Mouse (Mus musculus) neural tube, embryonic 15.5 days (tissue): ENCODE measurements at regions not wholly inside any gene's neighbourhood (a gene's known extent, or its start where the extent isn't known, plus 50 kb on each side); places are given as distances from the start of the nearest gene placed in this dataset.

Experiments used
- ATAC-seq: fragments of 200-750 bp; cut with Nextera tagmentation; 2 replicates; pipeline ENCODE4 v1.8.0; 2017; ENCODE audit warnings: mild to moderate bottlenecking, moderate TSS enrichment, moderate library complexity; ENCODE audit not compliant: low FRiP score
- H3K27ac ChIP-seq: fragments of 300-500 bp; sonication (generic); replicated peaks from 2 replicates; pipeline ENCODE4 v1.5.1; 2015; ENCODE audit warnings: mild to moderate bottlenecking, inconsistent platforms
- H3K27me3 ChIP-seq: fragments of 300-500 bp; sonication (generic); replicated peaks from 2 replicates; pipeline ENCODE4 v1.6.1; 2015; ENCODE audit warnings: inconsistent platforms
- H3K36me3 ChIP-seq: fragments of 300-500 bp; sonication (generic); 2 replicates; pipeline ENCODE4 v1.6.1; 2015; ENCODE audit warnings: inconsistent platforms
- H3K4me1 ChIP-seq: fragments of 300-500 bp; sonication (generic); 2 replicates; pipeline ENCODE4 v1.6.1; 2015; ENCODE audit warnings: inconsistent platforms
- H3K4me2 ChIP-seq: fragments of 300-500 bp; sonication (generic); 2 replicates; pipeline ENCODE4 v1.6.1; 2015; ENCODE audit warnings: inconsistent platforms, mild to moderate bottlenecking, moderate library complexity
- H3K4me3 ChIP-seq: fragments of 300-500 bp; sonication (generic); replicated peaks from 2 replicates; pipeline ENCODE4 v1.5.1; 2015; ENCODE audit warnings: mild to moderate bottlenecking, inconsistent platforms
- H3K9ac ChIP-seq: fragments of 300-500 bp; sonication (generic); replicated peaks from 2 replicates; pipeline ENCODE4 v1.6.1; 2015; ENCODE audit warnings: mild to moderate bottlenecking, inconsistent platforms
- H3K9me3 ChIP-seq: fragments of 300-500 bp; sonication (generic); replicated peaks from 2 replicates; pipeline ENCODE4 v1.6.1; 2016; ENCODE audit warnings: inconsistent platforms
- WGBS: fragments of 180-500 bp; shearing (Covaris S2); methylation state at CpG from one replicate; pipeline ENCODE4 v1.1.7; 2015; ENCODE audit warnings: mixed read lengths; 5-methylcytosine and 5-hydroxymethylcytosine counted together

GRCm38 (mm10) chr2:115026777-115027176, 372.0 kb upstream of the Dph6 start:
- WGBS, result 90% methylated on average over 3 of the region's 3 CpGs
- no peak overlapping the region for H3K9ac ChIP-seq
- no peak for ATAC-seq
- no peak overlapping the region for H3K4me3 ChIP-seq
- H3K27me3 ChIP-seq, result no peaks in the 10 kb centered on the region
- H3K27ac ChIP-seq, result no peak overlapping the region
- no peaks in the 10 kb centered on the region for H3K9me3 ChIP-seq
- 0 out of 2 replicates have a peak, but pooled peaks cover 3% of the 10 kb centered on the region for H3K4me1 ChIP-seq
- no peaks in the 10 kb centered on the region for H3K36me3 ChIP-seq
- H3K4me2 ChIP-seq, result no peak overlapping the region

- no peak overlapping the region for H3K9ac ChIP-seq
- 60% methylated on average over 2 of the region's 2 CpGs for WGBS
- no peaks in the 10 kb centered on the region for H3K27me3 ChIP-seq
- no peak for ATAC-seq
- H3K4me2 ChIP-seq, result no peak overlapping the region
- H3K27ac ChIP-seq, result no peak overlapping the region
- H3K4me3 ChIP-seq, result no peak overlapping the region
- no peaks in the 10 kb centered on the region for H3K9me3 ChIP-seq
- H3K36me3 ChIP-seq, result no peaks in the 10 kb centered on the region
- 0 out of 2 replicates have a peak, but pooled peaks cover 3% of the 10 kb centered on the region for H3K4me1 ChIP-seq
Measured at GRCm38 (mm10) chr2:115031134-115031533, 376.4 kb upstream of the Dph6 start.

GRCm38 (mm10) chr2:115036205-115036604, 381.4 kb upstream of the Dph6 start:
- H3K27me3 ChIP-seq, result no peaks in the 10 kb centered on the region
- no peak overlapping the region for H3K27ac ChIP-seq
- H3K9me3 ChIP-seq, result no peaks in the 10 kb centered on the region
- H3K4me1 ChIP-seq, result no peaks in the 10 kb centered on the region
- no peaks in the 10 kb centered on the region for H3K36me3 ChIP-seq
- H3K9ac ChIP-seq, result no peak overlapping the region
- ATAC-seq, result no peak
- H3K4me2 ChIP-seq, result no peak overlapping the region
- 63% methylated on average over 3 of the region's 3 CpGs for WGBS
- H3K4me3 ChIP-seq, result no peak overlapping the region

- no peak overlapping the region for H3K4me3 ChIP-seq
- no peaks in the 10 kb centered on the region for H3K9me3 ChIP-seq
- H3K4me1 ChIP-seq, result no peaks in the 10 kb centered on the region
- H3K36me3 ChIP-seq, result no peaks in the 10 kb centered on the region
- WGBS, result 74% methylated on average over 7 of the region's 7 CpGs
- no peak overlapping the region for H3K9ac ChIP-seq
- no peak overlapping the region for H3K27ac ChIP-seq
- no peaks in the 10 kb centered on the region for H3K27me3 ChIP-seq
- H3K4me2 ChIP-seq, result no peak overlapping the region
- no peak for ATAC-seq
Measured at GRCm38 (mm10) chr2:115042299-115042785, 387.6 kb upstream of the Dph6 start.

- ATAC-seq, result no peak
- H3K27me3 ChIP-seq, result no peaks in the 10 kb centered on the region; the same call in 1 of the 2 replicates
- H3K9me3 ChIP-seq, result no peaks in the 10 kb centered on the region
- WGBS, result 38% methylated on average over 4 of the region's 4 CpGs
- no peak overlapping the region for H3K4me2 ChIP-seq
- H3K4me1 ChIP-seq, result peaks cover 3% of the 10 kb centered on the region; the same call in 1 of the 2 replicates
- no peak overlapping the region for H3K27ac ChIP-seq
- H3K36me3 ChIP-seq, result no peaks in the 10 kb centered on the region
- H3K4me3 ChIP-seq, result no peak overlapping the region
- H3K9ac ChIP-seq, result no peak overlapping the region
Measured at GRCm38 (mm10) chr2:115056327-115057070, 401.7 kb upstream of the Dph6 start.

GRCm38 (mm10) chr2:115057200-115057599, 402.4 kb upstream of the Dph6 start:
- Histone ChIP-seq H3K27me3 (no peaks in the 10 kb centered on the region; the same call in 1 of the 2 replicates), H3K4me3 (no peak overlapping the region), H3K9ac (no peak overlapping the region), H3K4me1 (peaks cover 3% of the 10 kb centered on the region; the same call in 1 of the 2 replicates), H3K4me2 (no peak overlapping the region), H3K36me3 (no peaks in the 10 kb centered on the region), H3K27ac (no peak overlapping the region), H3K9me3 (no peaks in the 10 kb centered on the region)
- 54% methylated on average over 2 of the region's 2 CpGs for WGBS
- no peak for ATAC-seq

- no peaks in the 10 kb centered on the region for H3K9me3 ChIP-seq
- 41% methylated on average over 8 of the region's 8 CpGs for WGBS
- H3K4me1 ChIP-seq, result 0 out of 2 replicates have a peak, but pooled peaks cover 4% of the 10 kb centered on the region
- H3K27me3 ChIP-seq, result no peaks in the 10 kb centered on the region
- no peak overlapping the region for H3K4me2 ChIP-seq
- ATAC-seq, result no peak
- H3K9ac ChIP-seq, result no peak overlapping the region
- no peak overlapping the region for H3K27ac ChIP-seq
- no peaks in the 10 kb centered on the region for H3K36me3 ChIP-seq
- H3K4me3 ChIP-seq, result no peak overlapping the region
Measured at GRCm38 (mm10) chr2:115067489-115068163, 412.9 kb upstream of the Dph6 start.

- H3K9ac ChIP-seq, result no peak overlapping the region
- 80% methylated on average over 4 of the region's 4 CpGs for WGBS
- ATAC-seq, result no peak
- H3K4me3 ChIP-seq, result no peak overlapping the region
- no peaks in the 10 kb centered on the region for H3K9me3 ChIP-seq
- H3K4me2 ChIP-seq, result no peak overlapping the region
- H3K27me3 ChIP-seq, result no peaks in the 10 kb centered on the region
- 0 out of 2 replicates have a peak, but pooled peaks cover 4% of the 10 kb centered on the region for H3K4me1 ChIP-seq
- no peaks in the 10 kb centered on the region for H3K36me3 ChIP-seq
- H3K27ac ChIP-seq, result no peak overlapping the region
Measured at GRCm38 (mm10) chr2:115069704-115070103, 414.9 kb upstream of the Dph6 start.

- 0 out of 2 replicates have a peak, but pooled peaks cover 4% of the 10 kb centered on the region for H3K4me1 ChIP-seq
- WGBS, result 57% methylated on average over 6 of the region's 6 CpGs
- H3K4me2 ChIP-seq, result no peak overlapping the region
- H3K9ac ChIP-seq, result no peak overlapping the region
- no peak overlapping the region for H3K27ac ChIP-seq
- no peaks in the 10 kb centered on the region for H3K9me3 ChIP-seq
- H3K4me3 ChIP-seq, result no peak overlapping the region
- no peaks in the 10 kb centered on the region for H3K36me3 ChIP-seq
- no peak for ATAC-seq
- no peaks in the 10 kb centered on the region for H3K27me3 ChIP-seq
Measured at GRCm38 (mm10) chr2:115070123-115070522, 415.4 kb upstream of the Dph6 start.

- Histone ChIP-seq H3K9ac (no peak overlapping the region), H3K36me3 (no peaks in the 10 kb centered on the region), H3K27me3 (no peaks in the 10 kb centered on the region), H3K4me2 (no peak overlapping the region), H3K9me3 (no peaks in the 10 kb centered on the region), H3K4me3 (no peak overlapping the region), H3K4me1 (0 out of 2 replicates have a peak, but pooled peaks cover 4% of the 10 kb centered on the region), H3K27ac (no peak overlapping the region)
- 65% methylated on average over 3 of the region's 3 CpGs for WGBS
- no peak for ATAC-seq
Measured at GRCm38 (mm10) chr2:115070666-115071065, 415.9 kb upstream of the Dph6 start.

GRCm38 (mm10) chr2:115081563-115082291, 427.0 kb upstream of the Dph6 start:
- Histone ChIP-seq H3K4me1 (no peaks in the 10 kb centered on the region), H3K4me2 (no peak overlapping the region), H3K27ac (no peak overlapping the region), H3K27me3 (no peaks in the 10 kb centered on the region), H3K4me3 (no peak overlapping the region), H3K9me3 (no peaks in the 10 kb centered on the region), H3K9ac (no peak overlapping the region), H3K36me3 (no peaks in the 10 kb centered on the region)
- 82% methylated on average over 11 of the region's 11 CpGs for WGBS
- ATAC-seq, result no peak
